Mouse (Mus musculus) heart, postnatal 0 days (tissue): ENCODE results near the gene Shbg.

Experiments
- CTCF ChIP-seq: IDR thresholded peaks from 2 replicates; pipeline ENCODE4 v1.5.1; 2016; ENCODE audit warnings: antibody characterized with exemption, control low read depth, low read depth
- EP300 ChIP-seq: IDR thresholded peaks from 2 replicates; pipeline ENCODE4 v1.6.1; 2016; ENCODE audit warnings: antibody characterized with exemption, low read depth

DNA sequence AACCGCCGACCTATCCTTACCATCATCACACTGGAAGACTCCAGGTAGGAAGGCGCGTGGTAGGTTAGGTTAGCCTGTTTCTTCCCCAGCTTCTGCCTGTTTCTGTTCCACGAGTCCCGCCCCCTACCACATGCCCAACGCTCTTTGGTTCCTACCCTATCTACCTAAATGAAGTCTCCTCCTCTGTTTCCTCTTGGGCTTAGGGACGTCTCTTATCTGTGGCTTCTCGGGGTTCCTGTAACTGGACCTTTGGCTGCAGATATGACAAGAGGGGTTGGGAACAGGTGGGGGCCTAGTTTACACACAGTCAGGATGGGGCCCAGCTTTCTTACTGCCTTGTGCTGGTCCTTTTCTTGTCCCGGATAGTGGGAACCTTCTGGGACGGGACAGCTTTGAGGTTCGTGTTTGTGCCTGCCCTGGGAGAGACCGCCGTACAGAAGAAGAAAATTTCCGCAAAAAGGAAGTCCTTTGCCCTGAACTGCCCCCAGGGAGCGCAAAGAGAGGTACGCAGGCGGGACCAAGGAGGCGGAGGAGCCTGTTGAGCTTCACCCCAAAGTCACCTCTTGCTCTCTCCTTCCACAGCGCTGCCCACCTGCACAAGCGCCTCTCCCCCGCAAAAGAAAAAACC lies 28.4 kb downstream of the Shbg start:
- TF ChIP-seq EP300 (no peak), CTCF (no peak)
